In the genomic region with DNA sequence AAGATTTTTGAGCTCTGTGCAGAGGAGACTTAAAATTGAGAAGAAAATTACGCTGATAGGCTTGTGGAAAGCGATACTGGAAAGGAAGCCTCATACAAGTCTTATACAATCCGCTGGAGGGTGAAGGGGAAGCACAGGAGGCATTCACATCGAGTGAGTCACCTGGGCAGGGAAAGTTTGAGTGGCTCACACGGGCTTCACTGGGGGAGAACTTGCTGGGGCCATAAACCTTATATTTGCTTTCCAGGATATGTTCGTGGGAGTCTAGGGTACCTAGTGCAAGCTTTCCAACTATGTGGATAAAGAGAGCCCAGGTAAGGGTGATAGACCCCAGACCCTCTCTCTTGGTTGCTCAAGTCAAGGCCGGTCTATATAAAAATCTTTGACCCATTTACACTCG, we compare ENCODE assay signal across 11 mouse cellular contexts.
A peak's percentile ranks its signal among the peaks of the same experiment; 100 is the strongest.
DNase-seq lines count a peak whose midpoint lies in the region; ATAC-seq and TF ChIP-seq lines count a peak whose summit lies in the region.
"Had no signal": no experiment of that assay in that cellular context is flagged by ENCODE, and none has a peak within 500 bp of the region (broad histone marks: within the 10 kb centered on the region; RNA-seq: fewer than 3 reads in every experiment).

No protein-coding gene starts in this region.

- H3K27ac ChIP-seq in kidney, postnatal 0 days, result no peak overlapping the region
- peak overlapping the region; percentile 67; the same call in 1 of the 2 replicates for H3K27ac ChIP-seq in hindbrain, embryonic 12.5 days
- no peak overlapping the region for H3K27ac ChIP-seq in lung, embryonic 14.5 days (ENCODE audit: low read depth)
- peak overlapping the region; percentile 46; the same call in 1 of the 2 replicates for H3K27ac ChIP-seq in stomach, embryonic 16.5 days (ENCODE audit: low read length)

- H3K4me2 ChIP-seq in kidney, postnatal 0 days (ENCODE audit: low read length), result peak overlapping the region; percentile 46
- H3K4me2 ChIP-seq in hindbrain, embryonic 12.5 days (replicated peaks), result peak overlapping the region; percentile 43
- H3K4me2 ChIP-seq in lung, embryonic 14.5 days, result peak overlapping the region; percentile 50
- peak overlapping the region; percentile 44 for H3K4me2 ChIP-seq in stomach, embryonic 16.5 days (ENCODE audit: low read depth, low read length)

- DNase-seq in kidney, postnatal 0 days (ENCODE audit: low spot score), result peak; percentile 13
- DNase-seq in kidney, adult 9 months, result no peak
- DNase-seq in lung, embryonic 14.5 days, result peak; percentile 32
- DNase-seq in left cerebral cortex, postnatal 10 days (ENCODE audit: extremely low spot score in 1 of 2, low spot score in 2 of 2), result no peak
- DNase-seq in frontal cortex, postnatal 14 days (ENCODE audit: low spot score in 2 of 2), result no peak
- DNase-seq: cerebellum, adult 18-20 months; kidney, adult 2 months had no signal

- H3K9ac ChIP-seq in kidney, postnatal 0 days (ENCODE audit: low read depth, low read length), result no peak overlapping the region
- no peak overlapping the region; the same call in 1 of the 2 replicates for H3K9ac ChIP-seq in hindbrain, embryonic 12.5 days
- 0 out of 2 replicates have a peak overlapping the region, but pooled peaks have one; percentile 33 for H3K9ac ChIP-seq in lung, embryonic 14.5 days
- H3K9ac ChIP-seq in stomach, embryonic 16.5 days (ENCODE audit: low read length), result no peak overlapping the region; the same call in none of the 2 replicates

- ATAC-seq in kidney, postnatal 0 days (replicated peaks; ENCODE audit: low FRiP score, low read depth), result no peak
- ATAC-seq in hindbrain, embryonic 12.5 days (ENCODE audit: low FRiP score), result no peak
- no peak for ATAC-seq in lung, embryonic 14.5 days (ENCODE audit: insufficient read depth)
- ATAC-seq in stomach, embryonic 16.5 days (ENCODE audit: insufficient read depth, low FRiP score), result no peak
- no peak for ATAC-seq in cerebellum, adult (ENCODE audit: insufficient number of reproducible peaks, low FRiP score, low TSS enrichment)

- no peaks in the 10 kb centered on the region for H3K27me3 ChIP-seq in kidney, postnatal 0 days (ENCODE audit: insufficient read depth, low read length)
- no peaks in the 10 kb centered on the region for H3K27me3 ChIP-seq in hindbrain, embryonic 12.5 days
- no peaks in the 10 kb centered on the region for H3K27me3 ChIP-seq in lung, embryonic 14.5 days (ENCODE audit: insufficient read depth, low read length)
- no peaks in the 10 kb centered on the region for H3K27me3 ChIP-seq in stomach, embryonic 16.5 days (ENCODE audit: control insufficient read depth, insufficient read depth, low read length)

- H3K4me3 ChIP-seq in kidney, postnatal 0 days (replicated peaks; ENCODE audit: low read depth, low read length), result no peak overlapping the region
- H3K4me3 ChIP-seq in hindbrain, embryonic 12.5 days, result no peak overlapping the region
- no peak overlapping the region for H3K4me3 ChIP-seq in lung, embryonic 14.5 days (ENCODE audit: low read depth, low read length)
- peak overlapping the region; percentile 14; the same call in 1 of the 2 replicates for H3K4me3 ChIP-seq in stomach, embryonic 16.5 days (replicated peaks; ENCODE audit: low read length)
- H3K4me3 ChIP-seq: myocyte had no signal

- 12% methylated on average over 8 of the region's 8 CpGs for WGBS in kidney, postnatal 0 days
- WGBS in hindbrain, embryonic 12.5 days, result 12% methylated on average over 8 of the region's 8 CpGs
- 19% methylated on average over 8 of the region's 8 CpGs for WGBS in lung, embryonic 14.5 days
- 19% methylated on average over 8 of the region's 8 CpGs for WGBS in stomach, embryonic 16.5 days

- H3K36me3 ChIP-seq in kidney, postnatal 0 days (ENCODE audit: insufficient read depth, low read length), result no peaks in the 10 kb centered on the region
- H3K36me3 ChIP-seq in hindbrain, embryonic 12.5 days, result no peaks in the 10 kb centered on the region
- H3K36me3 ChIP-seq in lung, embryonic 14.5 days (ENCODE audit: insufficient read depth), result no peaks in the 10 kb centered on the region
- no peaks in the 10 kb centered on the region for H3K36me3 ChIP-seq in stomach, embryonic 16.5 days (ENCODE audit: control insufficient read depth, insufficient read depth, low read length)

- peaks cover 12% of the 10 kb centered on the region; the same call in 1 of the 2 replicates for H3K4me1 ChIP-seq in kidney, postnatal 0 days (replicated peaks; ENCODE audit: insufficient read depth, low read length)
- H3K4me1 ChIP-seq in hindbrain, embryonic 12.5 days, result peaks cover 23% of the 10 kb centered on the region
- H3K4me1 ChIP-seq in lung, embryonic 14.5 days (ENCODE audit: insufficient read depth), result peaks cover 9% of the 10 kb centered on the region
- H3K4me1 ChIP-seq in stomach, embryonic 16.5 days (ENCODE audit: control insufficient read depth, insufficient read depth, low read length), result peaks cover 17% of the 10 kb centered on the region; the same call in 1 of the 2 replicates

- intact Hi-C loops in left cerebral cortex, postnatal 10 days (cut with DNase I), result no loop called here

- H3K9me3 ChIP-seq in kidney, postnatal 0 days (replicated peaks; ENCODE audit: low read length), result no peaks in the 10 kb centered on the region
- no peaks in the 10 kb centered on the region for H3K9me3 ChIP-seq in hindbrain, embryonic 12.5 days (replicated peaks)
- no peaks in the 10 kb centered on the region for H3K9me3 ChIP-seq in lung, embryonic 14.5 days (ENCODE audit: low read depth, low read length)
- H3K9me3 ChIP-seq in stomach, embryonic 16.5 days (replicated peaks; ENCODE audit: control insufficient read depth, low read length), result no peaks in the 10 kb centered on the region

- TF ChIP-seq CTCF in kidney, postnatal 0 days (IDR thresholded peaks at IDR 0.05; ENCODE audit: low read depth), result no peak
- TF ChIP-seq CTCF in lung, embryonic 14.5 days (IDR thresholded peaks at IDR 0.05; ENCODE audit: low read depth), result no peak

Comparison
In these comparisons a context has a peak if more than half of its experiments do, and no peak if none do; other contexts are left out.
1. DNase-seq: peak in kidney, postnatal 0 days (single experiment) and lung, embryonic 14.5 days (single experiment); none in kidney, adult 9 months (single experiment), left cerebral cortex, postnatal 10 days (0 of 2) and frontal cortex, postnatal 14 days (0 of 2).
2. H3K27ac ChIP-seq: peak in hindbrain, embryonic 12.5 days (single experiment) and stomach, embryonic 16.5 days (single experiment); none in kidney, postnatal 0 days (single experiment) and lung, embryonic 14.5 days (single experiment).
3. Peak in every context shown above with its lines, with median percentiles within 50 percentile points of each other: H3K4me2 ChIP-seq.